ENCODE assay signal across 27 mouse cellular contexts in the genomic region with DNA sequence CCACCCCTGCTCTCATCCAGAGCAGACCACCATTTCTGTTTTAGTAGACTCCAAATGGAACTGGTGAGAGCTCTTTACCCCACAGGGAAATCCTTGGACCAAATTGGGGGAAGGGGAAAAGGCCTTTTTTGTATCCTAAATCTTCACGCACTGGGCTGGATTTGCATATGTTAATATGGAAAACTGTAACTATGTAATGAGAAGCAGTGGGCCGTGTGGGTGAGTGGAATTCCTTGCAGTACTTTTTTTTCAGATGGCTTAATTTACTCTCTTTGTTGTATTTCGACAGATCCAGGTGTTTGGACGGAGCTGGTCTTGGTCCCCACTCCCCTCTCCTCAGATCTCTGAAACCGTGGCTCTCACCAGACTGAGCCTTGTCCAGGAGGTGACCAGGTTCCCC. TPM values are rescaled to one million over a fixed set of nuclear protein-coding genes. Genes with fewer than 3 reads are reported as not detected.
DNase-seq lines count a peak whose midpoint lies in the region; ATAC-seq lines count a peak whose summit lies in the region.
"Had no signal": no experiment of that assay in that cellular context is flagged by ENCODE, and none has a peak within 500 bp of the region (broad histone marks: within the 10 kb centered on the region; RNA-seq: fewer than 3 reads in every experiment).

No protein-coding gene starts in this region.

- H3K36me3 ChIP-seq in heart, embryonic 13.5 days = no peaks in the 10 kb centered on the region
- no peaks in the 10 kb centered on the region for H3K36me3 ChIP-seq in embryonic facial prominence, embryonic 10.5 days (replicated peaks)
- no peaks in the 10 kb centered on the region for H3K36me3 ChIP-seq in embryonic facial prominence, embryonic 13.5 days
- H3K36me3 ChIP-seq in limb, embryonic 10.5 days = no peaks in the 10 kb centered on the region
- H3K36me3 ChIP-seq: forebrain, embryonic 12.5 days; forebrain, embryonic 15.5 days; G1E; heart, embryonic 12.5 days had no signal

- no peak overlapping the region for H3K4me2 ChIP-seq in heart, embryonic 13.5 days
- peak overlapping the region; percentile 24; the same call in 1 of the 2 replicates for H3K4me2 ChIP-seq in embryonic facial prominence, embryonic 13.5 days
- H3K4me2 ChIP-seq: forebrain, embryonic 12.5 days; forebrain, embryonic 15.5 days; heart, embryonic 12.5 days; hindbrain, embryonic 14.5 days had no signal

- no peak for ATAC-seq in heart, embryonic 13.5 days (ENCODE audit: extremely low read depth, insufficient number of reproducible peaks, low FRiP score, low TSS enrichment)
- ATAC-seq in embryonic facial prominence, embryonic 13.5 days (ENCODE audit: insufficient number of reproducible peaks, insufficient read depth, low FRiP score, low TSS enrichment, low read depth) = no peak
- ATAC-seq: forebrain, embryonic 15.5 days; hindbrain, postnatal 0 days; inflammation-experienced regulatory T-cells, adult 6 months; Patski had no signal

- WGBS in heart, embryonic 13.5 days = 72% methylated on average over 5 of the region's 5 CpGs
- WGBS in embryonic facial prominence, embryonic 10.5 days = 55% methylated on average over 5 of the region's 5 CpGs
- 26% methylated on average over 5 of the region's 5 CpGs for WGBS in embryonic facial prominence, embryonic 13.5 days
- 51% methylated on average over 5 of the region's 5 CpGs for WGBS in limb, embryonic 10.5 days

- H3K27ac ChIP-seq in heart, embryonic 13.5 days (replicated peaks) = no peak overlapping the region
- peak overlapping the region; percentile 78; the same call in 1 of the 2 replicates for H3K27ac ChIP-seq in embryonic facial prominence, embryonic 10.5 days (replicated peaks)
- peak overlapping the region; percentile 82 for H3K27ac ChIP-seq in embryonic facial prominence, embryonic 13.5 days
- H3K27ac ChIP-seq in limb, embryonic 10.5 days = peak overlapping the region; percentile 85; the same call in 1 of the 2 replicates
- H3K27ac ChIP-seq: forebrain, embryonic 15.5 days; gastrocnemius, adult 2 months; hindbrain, embryonic 14.5 days; hindbrain, postnatal 0 days had no signal

- no peak for DNase-seq in heart, adult 8-10 months (ENCODE audit: low spot score)
- DNase-seq in embryonic facial prominence, embryonic 10.5 days (ENCODE audit: low spot score) = no peak
- DNase-seq in limb, embryonic 10.5 days (ENCODE audit: low spot score) = no peak
- DNase-seq in left cerebral cortex, adult 8-10 months (ENCODE audit: low spot score in 2 of 2) = no peak
- no peak for DNase-seq in urinary bladder, postnatal 10 days (ENCODE audit: low spot score)
- DNase-seq in spleen, postnatal 10 days (ENCODE audit: low spot score in 2 of 2) = no peak
- DNase-seq: adrenal gland, postnatal 10 days; adrenal gland, postnatal 36 days; B cell, adult 2 months; cerebellum, adult 18-20 months; cerebellum, adult 9-10 months; gastrocnemius, adult 2 months; gastrocnemius, postnatal 14 days; heart, adult 11 months; heart, postnatal 14 days; heart, postnatal 4 days had no signal

- no peaks in the 10 kb centered on the region for H3K27me3 ChIP-seq in heart, embryonic 13.5 days (replicated peaks)
- 0 out of 2 replicates have a peak, but pooled peaks cover 7% of the 10 kb centered on the region for H3K27me3 ChIP-seq in embryonic facial prominence, embryonic 10.5 days (replicated peaks; ENCODE audit: low read depth, poor library complexity, severe bottlenecking)
- no peaks in the 10 kb centered on the region for H3K27me3 ChIP-seq in embryonic facial prominence, embryonic 13.5 days
- no peaks in the 10 kb centered on the region for H3K27me3 ChIP-seq in limb, embryonic 10.5 days (ENCODE audit: low read depth, poor library complexity, severe bottlenecking)
- H3K27me3 ChIP-seq: forebrain, embryonic 15.5 days; heart, embryonic 12.5 days had no signal

- H3K9me3 ChIP-seq in heart, embryonic 13.5 days = no peaks in the 10 kb centered on the region
- no peaks in the 10 kb centered on the region for H3K9me3 ChIP-seq in embryonic facial prominence, embryonic 10.5 days
- no peaks in the 10 kb centered on the region for H3K9me3 ChIP-seq in embryonic facial prominence, embryonic 13.5 days
- no peaks in the 10 kb centered on the region for H3K9me3 ChIP-seq in limb, embryonic 10.5 days (replicated peaks)
- H3K9me3 ChIP-seq: forebrain, embryonic 12.5 days; forebrain, embryonic 15.5 days; G1E; heart, embryonic 12.5 days had no signal

- H3K4me3 ChIP-seq in heart, embryonic 13.5 days = no peak overlapping the region
- no peak overlapping the region for H3K4me3 ChIP-seq in embryonic facial prominence, embryonic 10.5 days
- no peak overlapping the region for H3K4me3 ChIP-seq in embryonic facial prominence, embryonic 13.5 days
- H3K4me3 ChIP-seq in limb, embryonic 10.5 days = no peak overlapping the region
- H3K4me3 ChIP-seq: erythroblast, embryonic 14.5 days; forebrain, embryonic 12.5 days; forebrain, embryonic 15.5 days; gastrocnemius, adult 2 months; heart, embryonic 12.5 days had no signal

- H3K9ac ChIP-seq in heart, embryonic 13.5 days = 0 out of 2 replicates have a peak overlapping the region, but pooled peaks have one; percentile 14
- no peak overlapping the region for H3K9ac ChIP-seq in embryonic facial prominence, embryonic 13.5 days
- H3K9ac ChIP-seq: forebrain, embryonic 12.5 days; forebrain, embryonic 15.5 days; heart, embryonic 12.5 days; hindbrain, embryonic 14.5 days had no signal

- H3K4me1 ChIP-seq in heart, embryonic 13.5 days = peaks cover 40% of the 10 kb centered on the region
- peaks cover 91% of the 10 kb centered on the region for H3K4me1 ChIP-seq in embryonic facial prominence, embryonic 10.5 days
- peaks cover 76% of the 10 kb centered on the region for H3K4me1 ChIP-seq in embryonic facial prominence, embryonic 13.5 days
- peaks cover 72% of the 10 kb centered on the region for H3K4me1 ChIP-seq in limb, embryonic 10.5 days

RNA-seq across cellular contexts. Expression of gene Vps8, which starts 32.2 kb away (rescaled TPM):
- 18.9 and 21.1 TPM in 2 replicates for polyA plus RNA-seq in heart, embryonic 13.5 days (2015; fragmentation: Nextera tagmentation; extraction: Ambion mirVana)
- total RNA-seq in heart, adult 8-10 months (2022) = 10 to 100 TPM; 24.2 to 30.6 (median 27.2) TPM
- polyA plus RNA-seq in embryonic facial prominence, embryonic 10.5 days (2016; fragmentation: Nextera tagmentation; extraction: Ambion mirVana) = 16.4 and 16.6 TPM in 2 replicates
- polyA plus RNA-seq in embryonic facial prominence, embryonic 13.5 days (2015; fragmentation: Nextera tagmentation; extraction: Ambion mirVana) = 10.7 and 13.6 TPM in 2 replicates
- polyA plus RNA-seq in limb, embryonic 10.5 days (2016; fragmentation: Nextera tagmentation; extraction: Ambion mirVana) = 10.8 and 13.7 TPM in 2 replicates
- 10 to 100 TPM; 47.3 to 77.1 (median 56.2) TPM for total RNA-seq in left cerebral cortex, adult 8-10 months (2022)
